Mouse (Mus musculus): ENCODE measurements around the gene Gm49380.
A peak's percentile ranks its signal among the peaks of the same experiment; 100 is the strongest.

The Gm49380 gene

DNA sequence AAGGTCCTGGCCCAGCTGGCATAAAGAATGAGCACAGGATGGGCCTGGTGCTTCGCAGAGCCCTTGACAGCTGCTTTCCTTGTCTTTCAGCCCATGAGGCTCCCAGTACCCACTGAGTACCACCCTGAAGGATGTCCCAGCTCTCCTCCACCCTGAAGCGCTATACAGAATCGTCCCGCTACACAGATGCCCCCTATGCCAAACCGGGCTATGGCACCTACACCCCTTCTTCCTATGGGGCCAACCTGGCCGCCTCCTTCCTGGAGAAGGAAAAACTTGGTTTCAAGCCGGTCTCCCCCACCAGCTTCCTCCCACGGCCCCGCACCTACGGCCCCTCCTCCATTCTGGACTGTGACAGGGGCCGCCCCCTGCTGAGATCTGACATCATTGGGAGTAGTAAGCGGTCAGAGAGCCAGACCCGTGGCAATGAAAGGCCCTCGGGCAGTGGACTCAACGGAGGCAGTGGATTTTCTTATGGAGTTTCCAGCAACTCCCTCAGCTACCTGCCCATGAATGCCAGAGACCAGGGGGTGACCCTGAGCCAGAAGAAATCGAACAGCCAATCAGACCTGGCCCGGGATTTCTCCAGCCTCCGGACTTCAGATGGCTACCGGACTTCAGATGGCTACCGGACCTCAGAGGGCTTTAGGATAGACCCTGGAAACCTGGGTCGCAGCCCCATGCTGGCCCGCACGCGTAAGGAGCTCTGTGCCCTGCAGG lies 37.9 kb downstream of the Gm49380 start:
- DNase-seq (ENCODE audit: low read depth) = no peak

DNA sequence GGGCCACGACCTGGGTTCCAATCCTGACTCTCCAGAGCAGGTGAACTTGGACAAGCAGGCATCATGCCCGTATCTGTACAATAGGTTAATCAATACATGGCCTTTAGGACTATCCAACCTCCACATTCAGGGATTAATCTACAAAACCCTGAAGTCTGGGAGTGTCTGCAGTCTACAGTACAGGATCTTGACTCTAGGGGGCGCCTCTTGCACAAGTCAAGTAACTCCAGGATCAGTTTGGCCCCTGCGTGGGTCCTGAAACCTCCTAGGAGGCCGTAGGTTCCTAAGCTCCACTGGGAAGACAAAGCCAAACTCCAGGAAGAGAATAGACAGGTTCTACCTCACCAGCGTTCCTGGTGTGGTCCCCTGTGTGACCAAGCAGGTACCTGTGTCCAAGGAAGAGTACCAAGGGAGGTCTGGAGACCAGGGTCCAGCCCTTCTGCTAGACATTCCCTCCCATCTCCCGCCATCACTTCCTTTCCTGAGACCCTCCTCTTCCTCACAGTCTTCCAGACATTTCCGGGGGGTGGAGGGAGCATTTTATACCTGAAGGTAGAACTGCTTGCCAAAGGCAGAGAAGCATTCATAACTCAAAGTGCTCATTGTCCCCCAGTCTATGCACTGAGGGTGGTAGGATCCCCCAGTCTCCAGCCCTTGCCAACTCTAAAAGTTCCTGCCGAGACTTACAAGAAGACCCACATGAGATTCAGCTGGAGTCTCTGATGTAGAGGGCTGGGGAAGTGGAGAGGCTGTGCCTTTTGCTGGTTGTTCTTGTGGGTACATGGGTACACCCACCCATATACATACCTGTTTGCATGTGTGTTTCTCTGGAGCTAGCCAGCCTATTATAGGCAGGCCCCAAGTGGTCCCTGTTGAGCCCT lies 38.7 kb downstream of the Gm49380 start:
- peak; percentile 77 for DNase-seq (ENCODE audit: low read depth)

DNA sequence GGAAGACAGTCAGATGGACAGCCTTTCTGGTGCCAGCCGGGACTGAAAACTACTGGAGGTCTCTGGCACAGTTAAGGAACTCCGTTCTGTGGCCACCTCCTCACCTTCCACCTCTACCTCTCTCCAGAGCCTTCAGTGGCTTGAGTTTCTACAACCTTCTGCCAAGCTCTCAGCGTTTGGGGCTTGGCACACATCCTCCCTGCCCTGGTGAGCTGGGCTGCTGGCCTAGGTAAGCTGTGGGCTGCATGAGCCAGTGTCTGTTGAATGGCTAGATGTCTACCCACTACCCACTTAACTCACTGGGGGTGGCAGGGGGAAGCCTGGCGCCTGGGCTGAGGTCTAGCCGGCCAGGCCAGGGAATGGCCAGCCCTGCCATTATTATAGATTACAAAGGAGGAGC lies 40.2 kb downstream of the Gm49380 start:
- no peak for DNase-seq (ENCODE audit: low read depth)

DNA sequence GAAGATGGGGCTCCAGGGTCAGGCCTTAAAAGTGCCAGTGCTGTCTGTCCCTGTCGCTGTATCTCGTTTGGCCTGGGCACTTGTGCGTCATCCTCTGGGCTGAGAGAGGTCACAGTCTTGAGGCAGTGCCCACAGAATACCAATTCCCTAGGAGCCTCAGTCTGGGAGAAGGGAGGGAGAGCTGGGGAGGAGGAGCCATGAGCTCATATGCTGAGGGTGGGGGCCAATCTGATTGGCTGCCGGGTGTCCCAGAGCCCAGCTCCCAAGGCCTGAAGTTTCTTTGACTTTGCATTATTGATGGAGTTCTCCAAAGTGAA lies 40.7 kb downstream of the Gm49380 start:
- DNase-seq (ENCODE audit: low read depth) = no peak

DNA sequence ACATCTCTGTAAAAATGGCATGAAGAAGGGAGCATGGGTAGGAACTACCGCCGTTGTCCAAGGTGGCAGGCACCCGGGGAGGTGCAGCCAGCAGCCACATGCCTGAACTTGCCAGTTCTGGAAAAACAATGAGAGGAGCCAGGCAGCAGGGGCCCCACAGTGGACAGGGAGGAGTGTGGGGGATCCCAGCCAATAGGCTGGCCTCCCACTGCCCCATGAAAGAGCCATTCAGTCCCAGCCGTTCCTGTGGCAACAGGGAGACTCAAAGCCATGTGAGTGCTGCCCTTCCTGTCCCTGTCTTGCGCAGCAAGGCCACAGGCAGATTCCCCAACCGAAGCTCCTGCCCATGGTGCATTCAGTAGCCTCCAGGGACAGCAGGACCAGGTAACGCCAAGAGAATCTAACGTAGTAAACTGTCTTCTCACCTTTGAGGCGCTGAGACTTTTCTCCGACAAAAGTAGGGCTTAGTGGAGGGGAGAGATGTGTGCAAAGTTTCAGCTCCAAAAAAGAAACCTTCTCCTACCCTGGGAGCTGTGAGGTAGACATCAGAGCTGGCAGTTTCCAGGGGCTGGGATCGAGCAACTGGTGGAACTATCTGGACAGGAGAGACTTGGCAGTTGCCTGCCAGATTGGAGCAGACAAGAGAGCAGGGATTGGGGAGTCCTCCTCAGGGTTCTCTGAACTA lies 41.2 kb downstream of the Gm49380 start:
- no peak for DNase-seq (ENCODE audit: low read depth)

DNA sequence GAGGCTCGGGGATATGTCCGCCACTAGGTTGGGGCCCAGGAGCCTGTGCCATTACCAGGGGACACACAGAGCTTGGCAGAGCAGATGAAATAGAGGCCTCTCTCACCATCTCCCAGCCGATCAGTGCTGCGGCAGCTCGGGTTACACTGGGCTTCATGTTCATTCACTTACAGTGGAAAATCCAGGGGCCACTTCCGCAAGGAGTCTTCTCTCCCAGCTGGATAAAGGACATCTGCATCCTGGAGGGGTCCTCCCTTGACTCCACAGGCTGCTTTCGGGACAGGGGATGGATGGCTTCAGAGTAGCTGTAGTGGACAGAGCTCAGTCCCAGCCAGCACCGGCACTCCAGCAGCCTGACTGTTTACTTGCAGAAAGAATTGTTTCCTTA lies 42.5 kb downstream of the Gm49380 start:
- DNase-seq (ENCODE audit: low read depth) = no peak

DNA sequence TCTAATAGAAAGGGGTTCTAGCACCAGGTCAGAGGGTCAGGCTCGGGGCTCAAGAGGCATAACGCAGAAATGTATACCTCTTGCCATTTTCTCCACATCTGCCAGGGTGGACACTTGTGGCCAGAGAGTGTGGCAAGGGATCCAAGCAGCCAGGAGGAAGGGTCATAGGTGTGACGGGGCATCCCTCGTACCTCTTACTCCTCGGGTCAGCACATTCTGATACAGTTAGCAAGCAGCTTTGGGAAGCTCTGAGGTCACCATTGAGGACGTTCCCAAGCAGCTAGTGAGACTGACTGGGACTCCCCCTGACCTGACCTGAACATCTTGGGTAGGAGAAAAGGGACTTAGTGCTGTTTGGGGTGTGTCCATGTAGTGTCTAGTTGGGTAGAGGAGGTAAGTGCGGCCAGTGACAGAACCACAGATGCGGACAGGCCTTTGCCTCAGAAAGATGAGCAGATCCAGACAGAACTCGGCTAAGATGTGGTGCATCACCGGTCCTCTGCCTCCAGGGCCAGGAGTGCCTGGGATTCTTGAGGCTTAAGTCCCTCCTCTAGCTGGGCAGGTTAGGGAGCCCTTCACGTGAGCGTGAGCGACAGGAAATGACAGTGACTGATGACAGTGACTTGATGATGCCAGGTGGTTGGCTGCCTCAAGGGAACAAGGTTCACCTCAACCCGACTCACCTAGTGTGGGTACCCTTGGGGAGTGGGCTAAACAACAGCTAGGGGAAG lies 43.0 kb downstream of the Gm49380 start:
- no peak for DNase-seq (ENCODE audit: low read depth)

DNA sequence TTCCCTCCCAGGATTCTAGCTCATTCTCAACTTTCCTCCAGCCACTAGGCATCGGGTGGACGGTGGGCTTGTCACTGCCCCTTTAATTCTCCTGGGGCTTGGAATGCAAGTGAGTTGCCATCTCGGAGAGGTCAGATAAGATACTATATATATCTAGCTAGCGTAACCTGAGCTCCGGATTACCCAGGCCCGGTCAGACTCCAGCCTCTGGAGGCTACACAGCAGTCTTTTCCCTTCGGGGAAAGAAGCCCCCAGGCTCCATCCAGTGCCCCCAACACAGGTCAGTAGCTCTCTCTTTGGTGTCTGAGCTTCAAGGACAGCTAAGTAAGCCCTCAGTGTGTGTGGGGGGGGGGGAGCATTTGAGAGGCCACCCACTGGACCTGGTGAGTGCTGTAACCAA lies 44.0 kb downstream of the Gm49380 start:
- no peak for DNase-seq (ENCODE audit: low read depth)

DNA sequence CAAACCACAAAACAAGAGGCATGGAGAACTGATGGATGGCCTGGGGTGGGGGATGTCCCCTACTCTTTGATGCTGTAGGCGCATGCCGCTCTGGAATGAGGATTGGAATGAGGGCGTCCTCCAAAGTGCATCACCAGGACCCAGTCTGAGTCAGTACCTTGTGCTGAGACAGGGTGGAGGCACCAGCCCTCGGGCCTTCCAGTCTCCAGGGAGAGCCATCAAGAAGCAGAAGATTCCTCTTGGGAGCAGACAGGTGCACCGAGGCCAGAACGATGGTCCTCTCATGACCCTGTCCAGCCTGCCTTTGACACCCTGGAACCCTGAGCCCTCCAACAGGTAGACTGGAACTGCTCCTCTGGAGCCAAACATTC lies 45.4 kb downstream of the Gm49380 start:
- DNase-seq (ENCODE audit: low read depth) = no peak

DNA sequence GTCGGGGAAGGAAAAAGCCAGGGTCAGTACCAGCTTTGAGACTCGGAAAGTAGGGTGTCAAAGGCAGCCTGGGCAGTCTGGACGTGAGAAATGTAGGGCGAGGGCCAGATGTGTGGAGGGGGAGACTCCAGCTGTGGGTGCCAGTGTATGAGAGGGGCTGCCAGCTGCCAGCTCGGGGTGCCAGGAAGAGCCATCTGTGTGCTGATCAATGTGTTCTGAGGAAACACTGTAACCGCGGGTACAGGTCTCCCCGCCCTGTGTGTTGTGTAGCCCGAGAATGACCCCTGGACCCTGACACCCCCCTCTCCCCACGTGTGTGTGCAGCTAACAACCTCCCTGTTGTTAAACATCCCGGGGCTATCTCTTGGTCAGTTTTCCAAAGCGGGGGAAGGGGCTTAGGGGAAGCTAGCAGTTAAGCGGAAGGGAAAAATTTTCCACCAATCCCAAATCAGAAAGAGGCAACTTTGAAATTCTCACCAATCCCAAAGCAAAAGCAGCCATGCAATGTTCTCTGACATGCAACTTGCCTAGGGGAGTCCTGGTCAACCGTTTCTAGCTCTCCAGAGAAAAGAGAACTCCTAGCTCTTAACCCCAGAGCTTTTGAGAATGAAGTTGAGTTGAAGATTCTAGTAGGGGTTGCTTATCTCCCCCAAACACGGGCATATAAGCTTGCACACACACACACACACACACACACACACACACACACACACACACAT lies 45.9 kb downstream of the Gm49380 start:
- no peak for DNase-seq (ENCODE audit: low read depth)

DNA sequence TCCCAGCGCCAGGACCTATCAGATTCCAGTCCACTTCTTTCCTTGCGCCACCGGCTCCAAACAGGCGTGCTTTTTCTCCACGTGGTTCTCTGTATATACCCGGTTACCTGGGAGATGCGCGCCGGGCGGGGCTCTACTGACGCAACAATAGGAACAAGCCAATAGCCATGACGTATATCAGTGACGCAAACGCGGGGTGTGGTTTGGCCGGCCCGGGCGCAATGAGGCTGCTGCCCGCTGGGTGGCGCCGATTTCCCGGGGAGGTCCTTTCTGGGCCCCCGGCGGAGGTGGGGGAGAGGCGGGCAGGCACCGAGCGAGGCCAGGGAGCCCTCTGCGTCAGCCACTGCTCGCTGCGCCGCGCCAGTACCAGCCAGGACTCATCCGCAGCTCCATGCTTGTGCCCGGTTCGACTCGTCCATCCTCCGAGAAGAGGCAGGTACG lies 46.5 kb downstream of the Gm49380 start, which contains the start of gene Usp2:
Usp2 (plus strand) TSS at position 237 of the 441 bp plus-strand sequence.
- DNase-seq (ENCODE audit: low read depth) = peak; percentile 98

DNA sequence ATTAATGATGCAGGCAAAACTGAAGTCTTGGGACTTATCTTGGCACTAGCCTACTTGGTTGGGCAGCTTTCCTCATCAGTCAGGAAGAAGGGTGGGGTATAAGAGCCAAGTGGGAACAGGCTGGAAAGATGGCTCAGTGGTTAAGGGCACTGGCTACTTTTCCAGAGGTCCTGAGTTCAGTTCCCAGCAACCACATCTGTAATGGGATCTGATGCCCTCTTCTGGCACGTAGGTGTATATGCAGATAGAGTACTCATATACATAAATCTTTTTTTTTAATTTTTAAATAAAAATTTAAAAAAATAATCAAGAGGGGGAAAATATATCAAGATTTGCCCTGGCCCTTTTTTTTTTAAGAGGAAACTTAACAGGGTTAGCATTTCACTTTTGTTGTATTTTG lies 48.1 kb downstream of the Gm49380 start:
- DNase-seq (ENCODE audit: low read depth) = no peak

DNA sequence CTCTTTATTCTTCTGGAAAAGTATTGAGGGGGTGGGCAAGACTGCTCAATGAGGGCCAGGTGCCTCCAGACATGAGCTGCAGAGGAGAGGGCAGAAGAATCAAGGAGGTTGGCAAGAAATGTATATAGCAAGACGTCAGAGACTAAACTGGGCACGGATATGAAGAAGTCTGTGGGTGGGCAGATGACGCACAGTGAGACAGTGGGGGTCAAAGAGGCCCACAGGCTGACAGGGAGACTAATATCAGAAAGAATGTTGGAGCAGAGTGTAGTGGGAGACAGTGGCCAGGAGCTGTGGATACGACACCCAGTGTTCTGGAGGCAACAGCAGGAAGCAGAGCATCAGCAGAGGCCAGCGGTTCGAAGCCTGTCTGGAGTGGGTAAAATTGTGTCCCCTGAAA lies 54.7 kb downstream of the Gm49380 start:
- DNase-seq (ENCODE audit: low read depth) = no peak

DNA sequence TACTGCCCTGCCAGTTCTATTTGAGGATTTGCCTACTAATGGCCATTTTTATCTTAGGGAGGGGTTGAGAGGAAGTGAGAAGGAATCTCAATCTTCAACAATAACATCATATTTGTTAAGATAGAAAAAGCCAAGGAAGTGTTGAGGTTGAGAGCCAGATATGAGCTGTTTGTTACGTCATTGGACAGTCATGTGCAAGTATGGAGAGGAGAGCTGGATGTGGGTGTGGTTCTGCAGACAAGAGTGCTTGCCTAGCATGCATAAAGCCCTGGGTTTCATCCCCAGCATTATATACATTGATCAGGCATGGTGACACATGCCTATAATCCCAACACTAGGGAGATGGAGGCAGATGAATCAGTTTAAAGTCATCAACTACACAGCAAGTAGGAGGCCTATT lies 59.4 kb downstream of the Gm49380 start:
- peak; percentile 12 for DNase-seq (ENCODE audit: low read depth)

DNA sequence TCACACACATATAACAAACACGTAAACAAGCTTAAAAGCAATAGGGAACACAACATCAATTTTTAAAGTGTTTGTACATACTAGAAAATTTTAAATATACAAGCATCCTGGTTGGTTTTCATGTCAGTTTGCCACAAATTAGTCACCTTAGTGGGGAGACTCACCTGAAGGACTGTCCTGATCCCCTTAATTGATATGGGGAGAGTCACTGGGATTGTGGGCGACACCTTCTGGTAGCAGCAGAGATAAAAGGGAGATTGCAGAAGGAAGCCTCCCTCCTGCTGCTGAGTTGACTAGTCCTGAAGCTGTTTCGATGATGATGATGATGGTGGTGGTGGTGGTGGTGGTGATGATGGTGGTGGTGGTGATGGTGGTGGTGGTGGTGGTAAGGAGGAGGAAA lies 60.4 kb downstream of the Gm49380 start:
- DNase-seq (ENCODE audit: low read depth) = no peak

DNA sequence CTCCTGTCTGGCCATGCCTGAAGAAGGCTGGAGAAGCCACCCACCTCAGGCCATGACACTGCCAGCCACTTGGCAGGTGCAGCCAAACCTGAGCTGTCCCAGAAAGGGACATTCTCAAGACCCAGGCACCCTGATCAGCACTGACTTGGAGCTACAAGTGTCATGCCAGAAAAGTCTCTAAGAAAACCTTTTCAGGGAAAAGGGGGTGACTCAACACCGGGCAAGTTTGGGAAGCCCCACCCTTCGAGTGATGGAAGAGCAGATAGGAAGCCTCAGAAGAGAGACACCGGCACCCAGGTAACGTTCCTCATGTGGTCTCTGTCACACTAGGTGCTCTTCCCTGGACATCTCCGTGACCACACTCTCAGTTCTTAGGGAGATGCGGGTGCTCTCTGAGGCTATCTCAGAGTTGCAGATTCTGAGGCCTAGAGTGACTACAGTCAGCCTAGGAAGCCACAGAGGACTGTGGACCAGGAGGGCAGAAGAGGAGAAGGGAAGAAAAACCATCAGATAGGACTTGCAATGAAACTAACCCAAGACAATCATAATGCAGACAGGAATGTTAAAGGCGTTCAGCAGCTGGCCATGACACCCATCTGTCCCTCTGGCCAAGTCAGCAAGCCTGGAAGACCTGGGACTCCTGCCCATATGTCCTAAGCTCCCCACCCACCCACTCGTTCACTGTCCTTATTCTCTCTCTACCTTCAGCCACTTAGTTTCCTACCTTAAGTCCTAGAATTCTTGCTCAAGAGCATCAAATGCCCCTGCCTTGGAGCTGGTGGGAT lies 63.7 kb downstream of the Gm49380 start:
- no peak for DNase-seq (ENCODE audit: low read depth)

DNA sequence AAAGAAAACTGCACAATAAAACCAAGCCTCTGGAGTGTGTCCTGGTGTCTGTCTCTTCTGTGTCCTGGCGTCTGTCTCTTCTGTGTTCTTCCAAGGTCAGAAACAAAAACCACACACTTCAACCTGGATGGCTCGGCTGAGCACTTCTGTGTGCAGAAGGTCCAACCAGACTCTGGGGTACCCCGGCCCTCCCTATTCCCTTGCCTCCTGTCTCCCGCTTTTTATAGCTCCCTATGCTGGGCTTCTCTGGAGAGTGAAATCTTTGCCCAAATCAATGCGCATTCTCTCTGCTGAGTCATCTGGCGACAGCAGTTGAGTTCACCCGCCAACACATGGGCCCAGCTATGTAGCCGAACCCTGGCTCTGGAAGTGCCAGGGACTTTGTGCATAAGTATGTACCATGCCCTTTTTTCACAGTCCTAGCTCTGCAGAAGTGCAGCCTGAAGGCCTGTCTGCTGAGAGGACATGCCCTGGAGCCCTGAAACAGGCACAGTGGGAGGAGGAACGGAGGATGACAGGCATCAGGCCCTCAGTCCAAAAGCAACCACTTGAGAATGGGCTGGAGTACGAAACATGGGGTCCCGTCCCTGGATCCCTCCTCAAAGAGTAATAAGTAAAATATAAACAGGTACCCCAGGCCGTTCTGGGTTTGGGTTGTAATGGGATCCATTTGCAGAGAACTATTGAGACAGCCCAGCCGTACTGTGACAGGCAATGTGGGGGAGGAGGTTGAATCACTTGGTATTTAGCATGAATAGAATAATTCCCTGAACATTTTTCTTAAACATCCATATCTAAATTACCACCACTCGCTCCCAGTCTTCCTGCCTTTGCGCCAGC lies 64.5 kb downstream of the Gm49380 start:
- DNase-seq (ENCODE audit: low read depth) = no peak

DNA sequence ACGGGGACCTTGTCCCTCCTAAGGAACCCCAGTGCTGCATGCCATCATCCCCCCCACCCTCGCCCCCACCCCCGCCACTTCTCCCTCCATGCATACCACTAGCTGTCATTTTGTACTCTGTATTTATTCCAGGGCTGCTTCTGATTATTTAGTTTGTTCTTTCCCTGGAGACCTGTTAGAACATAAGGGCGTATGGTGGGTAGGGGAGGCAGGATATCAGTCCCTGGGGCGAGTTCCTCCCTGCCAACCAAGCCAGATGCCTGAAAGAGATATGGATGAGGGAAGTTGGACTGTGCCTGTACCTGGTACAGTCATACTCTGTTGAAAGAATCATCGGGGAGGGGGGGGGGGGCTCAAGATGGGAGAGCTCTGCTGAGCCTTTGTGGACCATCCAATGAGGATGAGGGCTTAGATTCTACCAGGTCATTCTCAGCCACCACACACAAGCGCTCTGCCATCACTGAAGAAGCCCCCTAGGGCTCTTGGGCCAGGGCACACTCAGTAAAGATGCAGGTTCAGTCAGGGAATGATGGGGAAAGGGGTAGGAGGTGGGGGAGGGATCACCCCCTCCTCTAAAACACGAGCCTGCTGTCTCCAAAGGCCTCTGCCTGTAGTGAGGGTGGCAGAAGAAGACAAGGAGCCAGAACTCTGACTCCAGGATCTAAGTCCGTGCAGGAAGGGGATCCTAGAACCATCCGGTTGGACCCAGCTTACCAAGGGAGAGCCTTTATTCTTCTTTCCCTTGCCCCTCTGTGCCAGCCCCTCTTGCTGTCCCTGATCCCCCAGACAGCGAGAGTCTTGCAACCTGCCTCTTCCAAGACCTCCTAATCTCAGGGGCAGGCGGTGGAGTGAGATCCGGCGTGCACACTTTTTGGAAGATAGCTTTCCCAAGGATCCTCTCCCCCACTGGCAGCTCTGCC lies 65.5 kb downstream of the Gm49380 start:
- no peak for DNase-seq (ENCODE audit: low read depth)

DNA sequence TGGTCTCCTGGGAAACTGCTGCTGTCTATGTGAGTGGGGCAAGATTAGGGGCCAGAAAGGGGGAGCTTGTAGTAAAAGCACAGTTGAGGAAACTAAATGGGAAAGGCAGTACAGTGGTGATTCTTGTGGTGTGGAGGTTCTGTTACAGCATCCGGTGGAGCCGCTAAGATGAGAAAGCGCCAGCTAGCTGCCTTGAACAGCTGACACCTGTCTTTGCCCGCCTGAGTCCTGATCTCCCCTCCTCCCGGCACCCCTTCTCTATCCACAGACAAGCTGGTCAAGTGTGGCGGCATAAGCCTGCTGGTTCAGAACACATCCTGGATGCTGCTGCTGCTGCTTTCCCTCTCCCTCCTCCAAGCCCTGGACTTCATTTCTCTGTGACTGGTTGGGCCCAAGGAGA lies 66.2 kb downstream of the Gm49380 start:
- no peak for DNase-seq (ENCODE audit: low read depth)
